Mouse (Mus musculus) cerebellum, adult 11-12 months (tissue): Measurements from ENCODE around the gene Fam71e2.

ENCODE experiments used
- DNase-seq: peaks from one replicate; pipeline ENCODE4 v3.0.0; 2022

The Fam71e2 gene

DNA sequence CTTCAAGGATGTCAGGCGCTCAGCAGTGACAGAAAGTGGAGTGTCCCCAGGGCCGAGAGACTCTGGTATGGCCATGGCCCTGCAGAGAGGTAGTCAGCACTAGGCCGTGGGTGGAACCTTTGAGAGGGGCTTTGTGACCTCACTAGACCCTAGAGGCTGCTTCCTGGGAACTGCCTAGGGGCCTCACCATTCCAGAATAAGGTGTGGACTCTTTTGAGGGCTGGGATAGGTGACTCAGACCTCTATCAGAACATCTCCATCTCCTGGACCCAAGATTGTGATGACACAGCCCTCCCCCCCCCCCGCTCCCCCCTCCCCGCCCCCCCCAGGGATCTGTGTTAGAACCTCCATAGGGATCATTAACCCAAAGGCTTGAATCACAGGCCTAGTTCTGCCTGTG lies at the start of gene Fam71e2:
TSS of gene Fam71e2 (minus strand) at position 101 of the 400 bp plus-strand sequence.
- DNase-seq: no peak

DNA sequence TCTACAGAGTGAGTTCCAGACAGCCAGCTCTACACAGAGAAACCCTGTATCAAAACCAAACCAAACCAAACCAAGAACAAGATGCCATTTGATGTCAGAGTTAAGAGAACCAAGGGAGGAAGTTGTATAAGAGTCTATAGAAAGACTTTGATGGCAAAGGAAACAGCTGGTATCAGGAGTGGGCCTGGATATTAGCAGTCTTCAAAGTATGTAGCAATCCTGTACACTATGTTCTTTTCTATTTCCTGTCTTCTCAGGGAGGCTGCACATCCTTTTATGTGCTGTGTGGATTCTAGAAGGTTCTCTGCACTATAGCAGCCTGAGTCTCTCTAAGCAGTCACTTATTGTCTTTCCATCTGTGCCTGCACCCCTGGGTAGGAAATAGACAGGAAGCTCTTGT lies 45.5 kb upstream of the Fam71e2 start:
- DNase-seq: no peak

DNA sequence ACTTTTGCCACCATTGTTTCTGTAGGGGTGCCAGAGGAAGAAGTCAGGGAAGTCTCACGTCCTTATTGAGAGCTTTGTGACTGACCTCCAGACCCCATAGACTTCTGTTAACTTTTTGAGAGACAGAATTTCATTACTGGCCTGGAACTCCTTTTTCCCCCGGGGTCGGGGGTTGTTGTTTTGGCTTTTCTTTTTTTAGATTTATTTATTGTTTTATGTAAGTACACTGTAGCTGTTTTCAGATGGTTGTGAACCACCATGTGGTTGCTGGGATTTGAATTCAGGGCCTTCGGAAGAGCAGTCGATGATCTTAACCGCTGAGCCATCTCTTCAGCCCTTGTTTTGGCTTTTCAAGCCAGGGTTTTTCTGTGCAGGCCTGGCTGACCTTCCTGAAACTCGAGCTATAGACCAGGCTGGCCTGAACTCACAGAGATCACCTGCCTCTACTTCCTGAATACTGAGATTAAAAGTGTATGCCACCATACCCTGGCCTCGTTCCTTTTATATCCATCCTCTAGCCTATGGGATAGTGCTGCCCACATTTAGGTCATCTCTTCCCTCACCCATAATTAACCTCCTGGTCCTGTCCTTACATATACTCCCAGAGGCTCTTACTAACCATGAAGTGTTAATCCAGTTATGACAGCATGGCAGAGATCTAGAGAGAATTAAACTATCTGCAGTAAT lies 42.1 kb upstream of the Fam71e2 start:
- peak; percentile 51 for DNase-seq

DNA sequence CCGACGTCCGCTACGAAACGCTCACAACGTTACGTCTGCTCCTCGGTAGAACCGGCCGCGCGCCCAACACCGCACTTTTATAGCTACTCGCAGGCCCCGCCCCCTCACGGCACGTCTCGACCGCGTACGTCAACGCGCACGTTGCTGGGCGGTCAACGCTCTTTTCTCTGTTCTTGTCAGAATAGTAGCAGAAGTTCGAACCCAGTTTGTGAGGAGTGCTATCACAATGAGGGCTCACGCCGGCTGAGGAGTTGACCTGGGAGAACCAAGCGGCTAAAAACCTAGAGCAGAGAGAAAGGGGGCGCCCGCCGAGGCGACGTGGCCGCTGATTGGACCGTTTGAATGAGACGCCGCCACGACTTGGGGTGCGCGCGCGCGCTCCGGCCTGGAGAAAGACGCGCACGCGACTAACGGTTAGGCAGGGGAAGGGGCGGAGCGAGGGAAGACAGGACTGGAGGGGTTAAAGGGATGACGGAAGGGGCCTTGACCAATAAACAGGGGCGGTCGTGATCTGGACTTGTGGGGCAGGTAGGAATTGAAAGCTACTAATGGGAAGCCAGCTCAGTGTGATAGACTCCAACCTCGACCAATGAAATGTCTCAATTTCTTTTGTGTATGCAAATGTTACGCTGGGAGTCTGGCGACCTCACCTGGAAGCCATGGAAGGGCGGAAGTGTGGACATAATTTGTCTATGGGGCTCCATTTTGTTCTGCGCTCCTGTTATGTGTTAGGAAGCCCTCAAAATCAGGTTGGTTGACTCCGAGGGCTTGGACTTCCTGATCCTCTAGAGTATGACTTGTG lies 41.4 kb upstream of the Fam71e2 start, which contains the start of gene Ube2s:
TSS of gene Ube2s (minus strand) at position 288 of the 802 bp plus-strand sequence.
- DNase-seq: peak; percentile 99

DNA sequence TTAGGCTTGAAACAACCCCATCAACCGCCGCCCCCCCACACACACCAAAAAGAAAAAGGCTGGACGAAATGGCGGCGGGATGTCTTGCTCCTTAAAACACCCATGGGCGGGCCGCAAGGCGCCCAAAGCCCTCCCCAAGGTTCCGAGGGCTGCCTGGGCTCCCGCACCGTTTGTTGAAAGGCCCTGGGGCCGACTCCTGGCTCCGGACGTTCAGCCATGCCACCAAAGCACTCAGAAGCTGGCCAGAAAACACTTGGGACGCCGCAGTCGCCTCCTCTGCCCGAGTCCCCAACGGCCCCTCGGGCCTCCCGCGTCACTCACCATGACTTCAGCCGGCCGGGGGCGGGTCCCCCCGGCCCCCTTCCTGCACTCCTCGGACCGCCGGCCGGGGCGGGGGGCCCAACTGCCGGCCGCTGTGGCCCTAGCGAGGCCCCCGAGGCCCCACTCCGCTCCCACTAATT lies 40.8 kb upstream of the Fam71e2 start:
- DNase-seq: peak; percentile 76

DNA sequence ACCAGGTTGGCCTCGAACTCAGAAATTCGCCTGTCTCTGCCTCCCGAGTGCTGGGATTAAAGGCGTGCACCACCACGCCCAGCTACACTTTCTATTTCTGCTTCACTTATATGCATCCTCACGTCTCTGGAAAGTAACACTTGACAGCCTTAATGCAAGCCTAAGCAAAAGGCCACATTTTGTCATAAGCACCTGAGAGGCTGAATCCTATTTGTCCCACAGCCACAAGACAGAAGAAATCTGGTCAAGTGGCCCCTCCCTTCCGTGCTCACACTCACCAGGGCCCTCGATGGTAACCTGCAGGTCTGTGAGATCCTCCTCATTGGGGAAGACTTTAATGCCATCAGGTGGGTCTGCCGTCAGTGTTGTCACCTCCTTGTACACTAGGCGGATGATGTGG lies 40.0 kb upstream of the Fam71e2 start:
- DNase-seq: peak; percentile 34

DNA sequence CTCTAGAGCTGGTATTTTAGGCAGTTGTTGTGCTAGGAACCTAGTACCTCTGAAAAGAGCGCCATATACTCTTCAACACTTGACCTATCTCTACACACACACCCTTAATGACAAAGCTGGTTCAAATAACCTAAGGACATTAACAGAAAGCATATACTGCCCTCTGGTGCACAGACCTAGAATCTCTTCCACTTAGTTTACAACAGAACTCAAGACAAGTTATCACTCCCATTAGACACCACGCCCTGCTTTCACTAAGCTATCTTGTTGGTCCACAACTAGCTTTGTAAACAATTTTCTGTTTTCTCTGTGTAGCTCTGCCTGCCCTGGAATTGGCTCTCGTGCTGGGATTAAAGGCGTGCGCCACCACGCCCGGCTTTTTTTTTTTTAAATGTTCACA lies 35.6 kb upstream of the Fam71e2 start:
- no peak for DNase-seq

DNA sequence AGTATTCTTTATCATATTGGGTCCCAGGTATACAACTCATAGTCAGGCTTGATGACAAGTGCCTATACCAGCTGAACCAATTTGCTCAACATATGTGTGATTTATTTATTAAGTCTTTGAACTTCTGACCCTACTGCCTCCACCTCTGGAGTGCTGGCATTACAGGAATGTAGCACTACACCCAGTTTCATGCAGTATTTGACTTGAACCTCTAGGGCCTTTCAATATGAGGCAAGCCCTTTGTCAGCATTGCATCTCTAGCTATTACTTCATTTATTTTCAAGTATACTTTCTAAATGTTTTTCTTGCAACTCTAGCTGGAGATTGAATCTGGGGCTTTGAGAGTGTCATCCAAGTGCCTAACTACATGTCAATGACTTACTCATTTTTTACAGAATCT lies 31.1 kb upstream of the Fam71e2 start:
- no peak for DNase-seq

DNA sequence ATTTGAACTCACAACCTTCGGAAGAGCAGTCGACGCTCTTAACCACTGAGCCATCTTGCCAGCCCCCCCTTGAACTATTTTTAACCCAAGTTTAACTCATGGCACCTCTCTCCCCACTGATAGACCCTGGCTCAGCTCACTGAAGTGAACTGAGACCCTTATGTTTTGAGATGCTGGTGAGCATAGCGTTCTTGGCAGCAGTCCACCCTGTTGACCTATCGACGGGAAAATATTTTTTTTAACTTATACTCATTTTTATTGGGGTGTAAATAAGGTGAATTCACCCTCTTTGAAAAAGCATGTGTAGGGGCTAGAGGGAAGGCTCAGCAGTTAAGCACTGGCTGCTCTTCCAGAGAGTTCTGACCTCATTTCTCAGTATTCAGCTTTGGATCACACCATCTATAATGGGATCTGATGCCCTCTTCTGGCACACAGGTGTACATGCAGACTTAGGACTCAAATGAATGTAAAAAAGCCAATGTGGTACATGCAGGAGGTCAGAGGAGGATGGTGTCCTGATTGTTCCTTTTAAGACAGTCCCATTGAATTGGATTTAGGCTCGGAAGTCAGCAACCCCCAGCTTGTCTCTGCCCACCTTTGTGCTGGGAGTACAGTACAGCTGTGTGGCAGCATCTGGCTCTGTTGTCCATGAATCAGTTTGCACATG lies 24.8 kb upstream of the Fam71e2 start:
- DNase-seq: peak; percentile 34

DNA sequence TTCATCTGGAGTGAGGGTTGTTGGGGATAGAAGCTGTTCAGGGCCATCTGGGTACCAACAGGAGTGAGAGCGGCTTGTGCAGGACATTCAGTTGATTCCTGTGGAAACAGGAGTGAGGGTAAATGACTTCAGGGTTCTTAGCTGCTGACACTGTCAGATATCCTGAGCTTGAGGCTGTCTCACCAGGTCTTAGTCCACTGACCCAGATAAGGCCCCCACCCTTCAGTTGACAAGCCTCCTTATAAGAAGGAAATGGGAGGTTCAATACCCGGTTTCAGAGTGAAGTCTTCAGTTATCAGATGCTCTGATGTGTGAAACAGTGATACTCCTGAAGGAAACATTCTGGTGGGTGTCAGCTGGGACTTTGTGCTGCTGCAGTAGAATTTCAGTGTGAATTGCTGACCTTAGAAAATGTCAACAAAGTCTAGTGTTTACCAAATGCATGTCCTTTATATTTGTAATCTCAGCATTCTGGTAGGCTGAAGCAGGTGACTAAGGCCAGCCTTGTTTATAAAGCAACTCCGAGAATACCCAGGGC lies 23.6 kb upstream of the Fam71e2 start:
- DNase-seq: no peak

DNA sequence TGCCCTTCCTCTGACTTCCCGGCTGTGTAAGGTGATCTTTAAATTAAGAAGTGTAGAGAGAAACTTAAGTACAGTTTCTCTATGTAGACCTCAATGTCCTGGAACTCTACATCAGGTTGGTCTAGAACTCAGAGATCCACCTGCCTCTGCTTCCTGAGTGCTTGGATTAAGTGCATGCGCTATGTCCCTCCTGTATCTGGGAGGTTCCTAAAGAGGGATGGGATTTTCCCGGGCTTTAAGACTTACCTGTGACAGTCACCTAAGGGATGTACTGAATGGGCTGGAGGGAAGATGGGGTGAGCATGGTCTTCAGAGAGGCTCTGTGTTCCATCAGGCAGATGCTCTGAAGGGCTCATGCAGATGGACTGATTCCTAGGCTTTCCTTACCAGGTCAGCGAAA lies 22.6 kb upstream of the Fam71e2 start:
- DNase-seq: no peak

DNA sequence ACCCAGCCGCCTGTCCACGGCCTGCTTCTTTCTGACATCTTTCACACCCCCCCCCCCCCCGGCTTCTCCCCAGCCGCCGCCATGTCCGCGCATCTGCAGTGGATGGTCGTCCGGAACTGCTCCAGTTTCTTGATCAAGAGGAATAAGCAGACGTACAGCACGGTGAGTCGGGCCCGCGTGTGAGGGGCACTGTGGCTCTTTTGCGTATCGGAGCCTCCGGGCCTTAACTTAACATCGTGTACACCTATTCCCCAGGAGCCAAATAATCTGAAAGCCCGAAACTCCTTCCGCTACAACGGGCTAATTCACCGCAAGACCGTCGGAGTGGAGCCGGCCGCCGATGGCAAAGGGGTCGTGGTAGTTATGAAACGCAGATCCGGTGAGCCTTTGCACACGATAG lies 22.1 kb upstream of the Fam71e2 start:
- DNase-seq: peak; percentile 42

DNA sequence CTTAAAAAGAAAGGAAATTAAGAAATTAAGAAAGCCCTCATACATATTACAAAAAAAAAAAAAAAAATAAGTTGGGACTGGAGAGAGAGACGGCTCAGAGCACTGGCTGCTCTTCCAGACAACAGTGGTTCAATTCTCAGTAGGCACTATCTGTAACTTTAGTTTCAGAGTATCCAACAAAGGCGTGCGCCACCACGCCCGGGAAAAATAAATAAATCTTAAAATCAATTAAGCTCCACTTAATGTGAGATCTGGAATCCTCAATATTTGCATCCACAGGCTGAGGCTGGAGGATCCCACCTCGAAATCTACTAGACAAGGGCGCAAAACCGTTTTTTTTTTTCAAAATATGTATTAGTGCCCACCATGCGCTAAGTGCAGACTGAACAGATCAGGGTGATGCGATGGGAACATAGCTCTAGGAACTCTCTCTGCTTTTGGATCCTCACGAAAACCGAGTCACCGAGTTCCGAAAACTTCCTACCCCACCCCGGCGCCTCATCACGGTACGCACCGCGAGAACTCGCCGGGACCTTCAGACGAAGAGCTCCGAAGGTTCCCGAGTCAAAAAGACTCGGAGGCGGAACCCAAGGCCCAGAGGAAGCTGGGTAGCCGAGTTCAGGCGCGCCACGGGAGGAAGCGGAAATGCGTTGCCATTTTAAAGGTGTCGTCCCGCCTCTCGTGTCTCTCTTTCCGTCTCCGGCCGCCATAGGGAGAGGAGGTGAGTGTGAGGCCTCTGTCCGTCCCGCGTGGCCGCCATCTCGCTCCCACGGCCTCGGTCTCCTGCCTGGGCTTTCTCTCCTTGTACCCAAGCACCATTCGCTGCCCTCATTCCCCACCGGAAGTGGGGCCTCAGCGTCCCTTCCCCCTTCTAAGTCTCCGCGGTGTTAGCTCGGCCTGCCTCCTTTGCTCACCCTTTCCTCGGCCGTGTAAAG lies 21.4 kb upstream of the Fam71e2 start, which contains the start of gene Rpl28:
TSS of gene Rpl28 (plus strand) at position 597 of the 935 bp plus-strand sequence.
- DNase-seq: peak; percentile 94

DNA sequence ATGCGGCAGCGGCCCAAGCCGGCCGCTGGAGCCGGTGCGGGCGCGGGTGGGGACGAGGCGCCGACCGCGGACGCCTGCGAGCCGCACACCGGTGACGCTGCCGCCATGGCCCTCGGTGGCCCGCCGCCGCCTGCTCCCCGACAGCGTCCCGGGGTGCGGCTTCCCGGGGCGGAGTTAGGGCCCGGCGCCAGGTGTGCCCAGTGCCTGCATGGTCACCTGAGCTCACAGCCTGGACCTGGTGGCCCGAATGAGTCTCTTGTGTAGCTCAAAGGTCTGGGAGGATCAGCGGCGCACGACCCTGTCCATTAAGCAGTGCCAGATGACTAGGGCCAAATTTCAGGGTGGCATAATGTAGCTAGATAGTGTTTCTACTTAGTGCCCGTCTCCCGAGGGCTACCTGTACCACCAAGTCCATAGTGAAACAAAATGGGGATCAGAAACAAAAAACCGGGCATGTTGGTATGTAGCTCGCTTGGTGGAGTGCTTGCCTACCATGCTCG lies 18.4 kb upstream of the Fam71e2 start, which contains the start of gene Tmem238:
TSS of gene Tmem238 (minus strand) at position 221 of the 500 bp plus-strand sequence.
- peak; percentile 81 for DNase-seq

DNA sequence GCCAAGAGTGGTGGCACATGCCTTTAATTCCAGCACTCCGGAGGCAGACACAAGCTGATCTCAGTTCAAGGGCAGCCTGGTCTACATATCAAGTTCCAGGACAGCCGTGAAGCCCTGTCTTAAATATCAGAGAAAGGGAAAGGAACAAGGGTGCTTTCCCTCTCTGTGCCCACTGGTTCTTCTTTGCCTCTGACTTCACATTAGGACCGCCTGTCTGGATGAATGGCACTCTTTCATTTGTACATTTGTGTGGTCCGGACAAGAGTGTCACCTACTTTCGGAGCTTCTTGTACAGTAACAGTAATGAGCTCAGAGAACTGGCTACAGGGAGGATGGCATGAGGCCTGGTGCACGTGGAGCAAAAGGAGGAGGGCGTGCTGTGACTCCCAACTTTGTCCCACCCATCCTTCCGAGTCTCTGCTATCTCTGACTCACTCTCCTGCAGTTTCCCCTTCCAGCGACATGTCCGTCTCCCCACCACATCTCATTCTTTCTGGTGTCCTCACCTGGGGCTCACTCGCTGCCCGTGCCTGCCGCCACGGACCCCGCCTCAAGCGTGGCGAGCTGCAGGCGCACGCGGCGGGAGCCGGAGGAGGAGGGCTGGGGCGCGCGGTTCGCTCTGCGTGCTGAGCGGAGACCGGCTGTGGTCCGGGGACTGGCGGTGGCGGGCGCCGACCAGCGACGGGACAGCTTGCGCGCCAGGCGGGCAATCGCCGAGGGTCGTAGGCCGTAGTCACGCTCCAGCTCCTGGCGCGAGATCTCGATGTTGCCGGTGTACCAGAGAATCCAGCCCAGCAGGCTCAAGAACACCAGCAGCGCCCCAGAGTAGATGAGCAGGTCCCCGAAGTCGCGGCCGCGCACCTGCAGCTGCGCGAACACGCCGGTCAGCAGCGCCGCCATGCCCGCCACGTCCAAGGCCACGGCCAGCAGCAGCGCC lies 17.7 kb upstream of the Fam71e2 start:
- peak; percentile 63 for DNase-seq

DNA sequence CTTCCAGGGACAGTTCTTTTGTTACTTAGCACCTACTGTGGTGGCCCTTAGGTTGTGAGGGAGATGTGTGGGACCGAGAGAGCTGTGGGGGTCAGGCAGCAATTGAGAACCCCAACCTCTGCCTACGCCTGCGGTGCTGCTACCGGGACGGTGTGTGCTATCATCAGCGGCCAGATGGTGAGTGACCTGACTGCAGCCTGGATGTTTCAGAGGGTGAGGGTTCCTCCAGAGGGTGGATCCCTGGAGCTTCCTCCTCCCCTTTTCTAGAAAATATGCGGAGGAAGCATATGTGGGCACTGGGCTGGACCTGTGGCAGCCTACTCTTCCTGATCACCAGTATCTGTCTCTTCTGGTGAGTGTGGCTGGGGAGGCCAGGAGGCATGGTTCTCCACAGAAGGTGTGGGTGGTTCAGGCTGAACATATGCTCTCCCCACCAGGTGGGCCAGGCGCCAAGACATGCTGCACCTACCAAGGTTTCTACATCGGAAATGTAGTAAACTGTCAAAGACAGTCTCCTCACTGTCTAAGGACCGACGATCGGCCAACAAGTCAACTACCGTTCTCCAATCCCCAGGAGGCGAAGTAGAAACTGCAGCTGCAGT lies 12.7 kb upstream of the Fam71e2 start:
- peak; percentile 84 for DNase-seq

DNA sequence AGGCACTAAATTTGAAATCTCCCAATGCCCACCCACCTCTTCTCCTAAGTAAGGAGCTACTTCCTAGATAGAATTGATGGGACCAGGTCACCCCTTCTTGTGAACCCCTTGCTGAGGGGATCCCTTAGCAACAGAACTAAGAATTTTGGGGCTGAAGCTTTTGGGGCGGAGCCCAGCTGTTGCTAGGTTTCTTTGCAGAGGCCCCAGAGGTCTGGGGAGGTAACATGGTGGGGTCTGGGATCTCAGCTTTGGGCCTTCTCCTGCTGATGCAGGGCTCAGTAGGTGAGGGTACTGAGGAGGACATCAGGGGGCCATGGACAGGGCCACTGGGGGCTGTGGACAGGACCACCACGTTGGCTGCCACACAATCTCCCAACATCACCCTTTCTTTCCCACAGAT lies 11.7 kb upstream of the Fam71e2 start, which contains the start of the genes Il11 and Tmem190:
TSS of gene Il11 (minus strand) at position 101 of the 400 bp plus-strand sequence.
TSS of gene Tmem190 (plus strand) at position 179 of the 400 bp plus-strand sequence.
- DNase-seq: no peak

DNA sequence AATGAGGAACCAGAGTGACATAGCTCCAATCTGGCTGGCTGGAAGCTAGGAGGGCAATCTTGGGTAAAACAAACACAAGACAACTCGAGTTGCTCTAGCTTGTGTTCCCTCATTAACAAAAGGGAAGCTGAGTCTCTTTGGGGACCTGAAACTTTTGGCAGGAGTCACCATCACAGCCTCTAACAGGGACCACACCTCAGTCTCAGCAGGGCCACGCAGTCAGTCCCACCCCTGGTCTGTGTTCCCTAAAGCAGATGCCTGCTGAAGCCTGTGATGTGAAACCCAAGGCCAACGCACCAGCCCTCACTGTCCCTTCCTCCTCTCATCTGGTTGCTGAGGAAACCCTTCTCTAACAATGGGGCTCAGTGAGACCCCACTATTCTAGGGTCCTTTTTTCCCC lies 11.0 kb upstream of the Fam71e2 start:
- DNase-seq: no peak

DNA sequence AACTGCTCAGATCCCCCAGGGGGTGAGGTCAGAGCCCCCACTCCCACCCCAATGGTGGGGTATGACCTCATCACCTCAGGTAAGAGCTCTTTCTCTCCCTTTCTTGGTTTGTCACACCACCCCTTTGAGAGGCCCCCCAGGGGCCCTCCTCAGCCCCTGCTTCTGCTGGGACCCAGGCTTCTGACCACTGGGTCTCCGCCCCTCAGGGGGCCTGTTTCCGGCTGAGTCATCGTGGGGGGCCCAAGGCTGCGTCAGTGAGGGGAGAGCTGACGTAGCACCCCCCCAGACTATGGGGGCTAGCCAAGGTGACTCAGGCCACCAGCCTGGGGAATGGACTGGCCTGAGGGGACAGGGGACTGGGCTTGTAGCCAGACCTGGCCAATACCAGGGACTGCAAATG lies 8.8 kb upstream of the Fam71e2 start:
- peak; percentile 40 for DNase-seq
